Mouse (Mus musculus) G1E (cell line): ENCODE data around the gene Mrpl43. TPM values are rescaled to one million over a fixed set of nuclear protein-coding genes. Genes with fewer than 3 reads are reported as not detected.
A peak's percentile ranks its signal among the peaks of the same experiment; 100 is the strongest.

Experiments used
- ATAC-seq: 2 replicates; pipeline ENCODE4 v1.8.0; 2016; ENCODE audit warnings: mild to moderate bottlenecking; ENCODE audit not compliant: insufficient number of reproducible peaks, poor library complexity, low FRiP score, severe bottlenecking; ENCODE audit errors: extremely low read depth
- DNase-seq: peaks from one replicate; pipeline ENCODE4 v3.0.0; 2012; ENCODE audit warnings: low spot score
- H3K27me3 ChIP-seq: 2 replicates; pipeline ENCODE4 v1.6.1; 2012; ENCODE audit warnings: mild to moderate bottlenecking, low read length, inconsistent platforms; ENCODE audit not compliant: insufficient read depth
- H3K36me3 ChIP-seq: replicated peaks from 2 replicates; pipeline ENCODE3; 2012; ENCODE audit warnings: mild to moderate bottlenecking, inconsistent platforms
- H3K4me1 ChIP-seq: 2 replicates; pipeline ENCODE4 v1.6.1; 2012; ENCODE audit warnings: low read depth, low read length, inconsistent platforms, mixed read lengths; ENCODE audit not compliant: insufficient read depth
- H3K4me3 ChIP-seq: 2 replicates; pipeline ENCODE4 v1.5.1; 2012; ENCODE audit warnings: low read depth, mild to moderate bottlenecking, inconsistent platforms, low read length, moderate library complexity, mixed read lengths
- H3K9me3 ChIP-seq: replicated peaks from 2 replicates; pipeline ENCODE4 v1.6.1; 2012; ENCODE audit warnings: inconsistent platforms
- CTCF ChIP-seq: IDR thresholded peaks from 2 replicates; pipeline ENCODE4 v1.5.1; 2012; ENCODE audit warnings: low read depth, low read length, inconsistent platforms, mixed read lengths
- GATA1 ChIP-seq: IDR thresholded peaks from 2 replicates; pipeline ENCODE4 v1.6.1; 2012; ENCODE audit warnings: borderline replicate concordance, low read length, inconsistent platforms, mixed read lengths
- GATA2 ChIP-seq: IDR thresholded peaks from 2 replicates; pipeline ENCODE4 v1.6.1; 2012; ENCODE audit warnings: low read depth, low read length, inconsistent platforms, borderline replicate concordance
- POLR2AphosphoS5 ChIP-seq: IDR thresholded peaks from 2 replicates; pipeline ENCODE4 v1.6.1; 2012; ENCODE audit warnings: low read depth, low read length, inconsistent platforms; ENCODE audit not compliant: insufficient replicate concordance
- TAL1 ChIP-seq: conservative IDR thresholded peaks from 2 replicates; pipeline ENCODE4 v1.6.1; 2012; ENCODE audit warnings: low read depth, low read length, inconsistent platforms, mixed read lengths
- polyA plus RNA-seq: library from polyadenylated mRNA; stranded (reverse); fragments of >175 nt; gene quantifications from 2 replicates; pipeline ENCODE4 v1.2.3, GENCODE M21; 2012
- total RNA-seq, 2 experiments: library from RNA; stranded (forward) in 1 of 2; stranded (reverse) in 1 of 2; fragments of 200-1000 nt in 1 of 2; fragments of >200 nt in 1 of 2; fragmentation: Nextera tagmentation in 1 of 2; gene quantifications; 2 replicates each; pipeline ENCODE4 v1.2.3; 2014 to 2017

Gene Mrpl43
- total and polyA plus RNA-seq, 3 experiments = 39.7 to 94.7 (median 41.8) TPM

GRCm38 (mm10) chr19:44991031-44991430, 15.2 kb downstream of the Mrpl43 start:
- DNase-seq (no peak), ATAC-seq (no peak)
- peaks cover 66% of the 10 kb centered on the region for H3K27me3 ChIP-seq
- no peak overlapping the region for H3K4me3 ChIP-seq
- no peak for TF ChIP-seq TAL1
- no peak for TF ChIP-seq GATA1
- no peak for TF ChIP-seq POLR2AphosphoS5
- no peak for TF ChIP-seq CTCF
- no peak for TF ChIP-seq GATA2
- no peaks in the 10 kb centered on the region for H3K36me3 ChIP-seq
- H3K9me3 ChIP-seq = no peaks in the 10 kb centered on the region
- peaks cover 27% of the 10 kb centered on the region for H3K4me1 ChIP-seq

- no peak for ATAC-seq
- no peak for DNase-seq
- peaks cover 34% of the 10 kb centered on the region for H3K4me1 ChIP-seq
- no peak for TF ChIP-seq GATA1
- no peak for TF ChIP-seq POLR2AphosphoS5
- no peak for TF ChIP-seq CTCF
- peaks cover 58% of the 10 kb centered on the region for H3K27me3 ChIP-seq
- peaks cover under 1% of the 10 kb centered on the region for H3K36me3 ChIP-seq
- H3K4me3 ChIP-seq = peak overlapping the region; percentile 69; the same call in 1 of the 2 replicates
- H3K9me3 ChIP-seq = no peaks in the 10 kb centered on the region
These were observed 16.4 kb downstream of the Mrpl43 start for GRCm38 (mm10) chr19:44989567-44990495.

- DNase-seq = peak; percentile 56
These were observed 17.2 kb downstream of the Mrpl43 start, which contains the start of gene Sema4g for GRCm38 (mm10) chr19:44988831-44989566. TSS of gene Sema4g (plus strand) at chr19:44989101.

GRCm38 (mm10) chr19:44988321-44988720, 17.9 kb downstream of the Mrpl43 start:
- ATAC-seq (no peak), DNase-seq (no peak)
- H3K9me3 ChIP-seq = no peaks in the 10 kb centered on the region
- TF ChIP-seq GATA2 = no peak
- TF ChIP-seq CTCF = no peak
- TF ChIP-seq POLR2AphosphoS5 = no peak
- TF ChIP-seq TAL1 = no peak
- TF ChIP-seq GATA1 = no peak
- H3K4me3 ChIP-seq = no peak overlapping the region
- H3K27me3 ChIP-seq = peaks cover 52% of the 10 kb centered on the region
- H3K4me1 ChIP-seq = peaks cover 34% of the 10 kb centered on the region
- peaks cover 10% of the 10 kb centered on the region for H3K36me3 ChIP-seq

More at GRCm38 (mm10) chr19:44988831-44989566, 17.2 kb downstream of the Mrpl43 start, which contains the start of gene Sema4g:
- peaks cover 7% of the 10 kb centered on the region for H3K36me3 ChIP-seq
- H3K4me1 ChIP-seq = peaks cover 34% of the 10 kb centered on the region
- no peak for ATAC-seq
- peak within 1 kb of the TSS; percentile 69 for H3K4me3 ChIP-seq
- TF ChIP-seq TAL1 = no peak
- TF ChIP-seq CTCF = 0 out of 2 replicates have a peak, but pooled peaks have one; percentile 10
- TF ChIP-seq GATA2 = no peak
- no peaks in the 10 kb centered on the region for H3K9me3 ChIP-seq
- peaks cover 52% of the 10 kb centered on the region for H3K27me3 ChIP-seq

- no peak overlapping the region for H3K4me3 ChIP-seq
- ATAC-seq (no peak), DNase-seq (no peak)
- peaks cover 34% of the 10 kb centered on the region for H3K4me1 ChIP-seq
- peaks cover 49% of the 10 kb centered on the region for H3K27me3 ChIP-seq
- no peaks in the 10 kb centered on the region for H3K9me3 ChIP-seq
- peaks cover 13% of the 10 kb centered on the region for H3K36me3 ChIP-seq
- no peak for TF ChIP-seq POLR2AphosphoS5
- no peak for TF ChIP-seq GATA2
- no peak for TF ChIP-seq GATA1
- no peak for TF ChIP-seq TAL1
- no peak for TF ChIP-seq CTCF
These were observed 18.4 kb downstream of the Mrpl43 start for GRCm38 (mm10) chr19:44987851-44988250.

GRCm38 (mm10) chr19:44987004-44987403, 19.2 kb downstream of the Mrpl43 start:
- H3K4me3 ChIP-seq = no peak overlapping the region
- TF ChIP-seq GATA1 = no peak
- TF ChIP-seq TAL1 = no peak
- no peak for TF ChIP-seq POLR2AphosphoS5
- TF ChIP-seq GATA2 = no peak
- no peak for TF ChIP-seq CTCF
- no peak for DNase-seq
- peaks cover 18% of the 10 kb centered on the region for H3K36me3 ChIP-seq
- no peak for ATAC-seq
- no peaks in the 10 kb centered on the region for H3K9me3 ChIP-seq
- H3K27me3 ChIP-seq = peaks cover 40% of the 10 kb centered on the region
- H3K4me1 ChIP-seq = peaks cover 34% of the 10 kb centered on the region
